Mouse (Mus musculus) erythroblast, embryonic 14.5 days (primary cell): ENCODE data around the gene Plekhg1.

ENCODE experiments used
- GATA1 ChIP-seq: IDR thresholded peaks from 2 replicates; pipeline ENCODE4 v1.6.1; 2012; ENCODE audit warnings: low read length, inconsistent platforms, mixed read lengths
- TAL1 ChIP-seq: IDR thresholded peaks from 3 replicates; pipeline ENCODE4 v1.6.1; 2012; ENCODE audit warnings: low read length, inconsistent platforms, mixed read lengths

DNA sequence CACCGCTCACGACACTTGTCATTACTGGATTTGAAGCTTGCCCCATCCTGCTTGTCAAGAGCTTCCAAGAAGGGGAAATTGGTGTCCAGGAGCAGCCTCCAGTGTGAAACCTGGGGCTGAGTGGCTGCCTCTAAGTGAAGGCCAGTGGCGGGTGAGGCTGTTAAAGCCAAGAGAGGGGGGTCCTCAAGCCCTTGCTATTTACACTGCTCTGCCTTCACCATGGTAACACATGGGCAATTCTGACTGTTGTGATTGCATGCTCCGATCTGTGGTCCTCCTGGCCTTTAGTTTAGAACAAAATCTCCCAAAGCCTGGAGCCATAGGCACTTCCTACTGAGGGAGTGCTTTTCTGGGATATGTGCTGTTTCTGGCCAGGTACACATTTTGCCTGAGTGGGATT, 118.3 kb downstream of the Plekhg1 start:
- no peak for TF ChIP-seq GATA1
- TF ChIP-seq TAL1, result no peak
